Mouse (Mus musculus) hematopoietic stem cell, adult 5-6 weeks (primary cell): ENCODE measurements around the gene Gm45062. TPM values are rescaled to one million over a fixed set of nuclear protein-coding genes. Genes with fewer than 3 reads are reported as not detected.

Source experiments
- ATAC-seq, 2 experiments: fragments of 125-278 bp in 1 of 2; replicated peaks in 1 of 2; 2 replicates each; pipeline ENCODE4 v1.8.0; 2016 to 2017; ENCODE audit warnings: inconsistent platforms in 2 of 2, mild to moderate bottlenecking in 2 of 2, moderate number of reproducible peaks in 2 of 2, low read depth in 1 of 2, moderate TSS enrichment in 1 of 2; ENCODE audit not compliant: low FRiP score in 2 of 2, poor library complexity in 2 of 2, severe bottlenecking in 2 of 2, insufficient read depth in 1 of 2, low TSS enrichment in 1 of 2
- total RNA-seq: library from RNA; stranded (forward); fragments of 172-1452, 232-1000 nt; gene quantifications from 2 replicates; pipeline ENCODE4 v1.2.3, GENCODE M21; 2017

Gm45062 gene
- total RNA-seq, 1 experiment from 2014 or later: 4.7 TPM

DNA sequence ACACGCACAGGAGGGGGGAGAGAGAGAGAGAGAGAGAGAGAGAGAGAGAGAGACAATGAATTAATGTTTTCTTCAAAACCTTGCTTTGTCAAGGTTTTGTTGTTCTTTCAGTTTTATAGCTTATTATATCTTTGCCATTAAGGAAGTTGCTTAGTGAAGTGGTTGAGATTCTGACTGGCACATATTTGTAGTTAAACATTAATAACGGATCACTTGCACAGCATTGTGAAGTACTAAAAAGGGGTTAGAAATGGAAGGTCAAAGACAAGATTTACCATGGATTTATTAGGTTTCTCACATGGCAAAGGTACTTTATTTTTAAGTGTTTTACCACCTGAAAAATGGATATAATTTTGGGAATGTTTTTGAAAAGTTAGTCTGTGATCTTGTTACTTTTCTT is 301.4 kb downstream of the Gm45062 start:
- no peak for ATAC-seq

DNA sequence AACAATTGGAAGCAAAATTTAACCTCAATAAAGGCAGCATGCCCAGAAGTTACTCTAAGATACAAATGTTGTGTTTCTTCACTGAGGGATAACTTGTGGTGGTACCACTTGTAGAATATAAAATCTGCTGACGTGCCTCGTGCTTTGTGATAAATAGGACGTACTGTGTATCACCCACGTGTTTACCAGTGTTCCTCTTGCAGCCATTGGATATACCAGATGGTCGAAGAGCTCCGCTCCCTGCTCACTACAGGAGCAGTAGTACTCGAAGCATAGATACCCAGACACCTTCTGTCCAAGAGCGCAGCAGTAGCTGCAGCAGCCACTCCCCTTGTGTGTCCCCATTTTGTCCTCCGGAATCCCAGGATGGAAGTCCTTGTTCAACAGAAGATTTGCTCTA is 323.1 kb downstream of the Gm45062 start:
- no peak for ATAC-seq

DNA sequence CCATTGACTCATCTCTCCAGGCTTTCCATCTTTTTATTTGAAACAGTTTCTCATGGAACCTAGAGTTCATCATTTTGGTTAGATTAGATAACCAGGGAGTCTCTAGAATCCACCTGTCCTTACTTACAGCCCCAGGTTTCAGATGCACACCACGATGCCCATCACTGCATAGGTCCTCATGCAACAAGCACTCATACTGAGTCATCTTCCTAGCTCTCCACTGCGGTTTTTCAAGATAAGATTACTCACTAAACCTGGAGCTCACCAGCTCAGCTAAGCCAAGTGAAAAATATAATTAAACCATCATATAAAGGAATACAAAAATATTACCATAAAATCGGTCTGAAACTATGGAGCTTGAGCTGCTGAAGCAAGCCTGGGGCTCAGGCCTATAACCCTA is 324.6 kb downstream of the Gm45062 start:
- ATAC-seq: no peak

DNA sequence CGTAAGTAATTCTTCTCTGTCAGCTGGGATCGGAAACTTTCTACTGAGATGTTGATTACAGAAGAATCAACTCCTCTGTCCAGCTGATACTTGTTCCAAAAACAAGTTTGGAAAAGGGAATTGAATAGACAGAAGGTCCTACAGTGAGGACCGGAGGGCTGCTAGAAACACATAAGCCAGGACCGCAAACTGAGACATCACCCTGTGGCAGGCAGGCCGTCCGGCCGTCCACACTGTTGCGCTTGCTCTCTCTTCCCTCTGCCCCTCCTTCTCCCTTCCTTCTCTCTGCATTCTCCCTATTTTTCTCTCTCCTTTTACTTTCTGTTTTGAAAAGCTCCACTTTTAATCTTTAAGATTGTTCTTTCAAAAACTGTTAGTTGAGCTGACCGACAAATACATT is 332.4 kb downstream of the Gm45062 start:
- no peak for ATAC-seq

DNA sequence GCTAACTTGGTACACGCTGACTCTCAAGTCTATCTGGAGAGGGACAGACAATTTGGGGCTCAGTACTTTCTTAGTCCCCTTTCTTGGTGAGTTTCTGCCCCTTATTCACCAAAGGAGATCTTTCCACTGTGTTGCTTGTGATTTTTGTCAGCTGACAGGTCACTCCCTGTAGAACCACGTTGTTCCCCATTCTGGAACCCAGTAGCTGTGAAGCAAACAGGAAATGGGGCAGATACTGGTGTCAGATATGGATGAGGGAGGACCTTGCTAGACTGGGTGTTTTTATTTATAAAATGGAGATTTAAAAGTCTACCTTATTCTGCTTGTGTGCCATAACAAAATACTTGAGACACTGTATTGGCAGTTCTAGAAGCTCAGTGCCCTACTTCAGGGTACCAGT is 358.1 kb downstream of the Gm45062 start:
- ATAC-seq: no peak

DNA sequence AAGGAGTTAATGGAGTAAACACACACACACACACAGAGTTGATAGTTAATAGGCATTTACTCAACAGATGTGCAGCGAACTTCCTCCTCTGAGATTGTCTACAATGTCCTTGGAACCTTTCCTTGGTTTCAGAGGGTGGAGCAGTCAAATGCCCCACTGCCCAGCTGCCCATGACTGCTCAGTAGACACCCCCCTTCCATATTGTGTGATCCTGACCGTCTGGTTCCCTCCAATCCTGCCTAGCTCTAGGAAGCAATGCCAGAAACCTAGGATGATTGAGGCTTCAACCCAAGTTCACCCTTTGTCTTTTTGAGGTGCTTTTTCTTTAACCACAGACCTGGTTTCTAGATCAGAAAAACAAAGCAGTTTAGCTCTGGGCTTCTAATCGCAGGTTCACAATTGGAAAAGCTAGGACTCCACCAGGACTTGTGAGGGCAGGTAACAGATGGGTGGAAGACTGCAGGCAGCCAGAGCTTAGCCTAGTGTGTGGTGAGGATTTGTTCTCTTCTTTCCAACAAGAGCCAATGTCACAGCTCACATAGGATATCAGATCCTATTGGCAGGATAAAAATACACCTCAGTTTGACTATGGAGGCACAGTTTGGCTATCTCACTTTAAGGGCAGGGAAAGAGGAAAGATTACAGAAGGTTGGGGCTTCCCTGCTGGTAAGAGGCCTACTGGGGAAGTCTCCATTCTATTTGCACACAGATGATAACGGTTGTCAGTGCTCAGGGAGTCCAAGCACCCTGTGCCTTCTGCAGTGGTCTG is 360.5 kb downstream of the Gm45062 start:
- ATAC-seq: no peak

DNA sequence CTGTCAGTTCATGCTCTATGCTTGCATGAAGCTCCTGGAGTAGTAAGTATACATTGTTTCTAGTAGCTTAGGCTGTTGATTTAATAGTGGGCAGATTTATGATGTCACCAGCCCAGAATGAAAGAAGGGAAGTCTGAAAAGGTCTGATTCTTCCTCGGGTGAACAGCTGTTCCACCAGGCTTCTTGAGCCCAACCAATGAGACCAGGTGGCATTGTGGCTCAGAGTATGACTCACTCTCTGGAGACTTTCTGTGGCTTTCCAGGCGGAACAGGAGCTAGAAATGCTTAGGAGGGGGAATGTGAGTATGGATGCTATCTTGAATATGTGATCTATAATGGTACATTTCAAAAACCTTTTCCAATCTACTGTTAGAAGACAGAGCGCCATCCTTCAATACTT is 363.8 kb downstream of the Gm45062 start:
- no peak for ATAC-seq

DNA sequence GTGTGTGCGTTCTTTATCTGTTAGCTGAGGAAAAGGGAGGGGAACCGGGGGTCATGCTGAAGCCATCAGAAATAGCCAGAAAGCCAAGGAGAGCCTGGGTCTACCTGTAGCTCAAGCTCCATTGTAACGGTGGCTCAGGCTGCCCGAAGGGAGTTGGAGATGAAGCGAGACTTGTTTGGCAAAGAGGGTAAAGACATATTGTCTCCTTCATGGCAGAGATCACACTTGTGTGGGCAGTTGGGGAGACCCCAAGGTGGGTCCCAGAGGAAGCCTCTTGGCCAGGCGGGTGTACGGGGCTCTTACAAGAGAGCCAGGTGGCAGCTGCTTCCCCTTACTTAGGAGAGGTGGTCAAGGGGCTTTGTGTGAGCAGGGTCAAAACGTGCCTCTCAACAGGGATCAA is 369.0 kb downstream of the Gm45062 start:
- no peak for ATAC-seq

DNA sequence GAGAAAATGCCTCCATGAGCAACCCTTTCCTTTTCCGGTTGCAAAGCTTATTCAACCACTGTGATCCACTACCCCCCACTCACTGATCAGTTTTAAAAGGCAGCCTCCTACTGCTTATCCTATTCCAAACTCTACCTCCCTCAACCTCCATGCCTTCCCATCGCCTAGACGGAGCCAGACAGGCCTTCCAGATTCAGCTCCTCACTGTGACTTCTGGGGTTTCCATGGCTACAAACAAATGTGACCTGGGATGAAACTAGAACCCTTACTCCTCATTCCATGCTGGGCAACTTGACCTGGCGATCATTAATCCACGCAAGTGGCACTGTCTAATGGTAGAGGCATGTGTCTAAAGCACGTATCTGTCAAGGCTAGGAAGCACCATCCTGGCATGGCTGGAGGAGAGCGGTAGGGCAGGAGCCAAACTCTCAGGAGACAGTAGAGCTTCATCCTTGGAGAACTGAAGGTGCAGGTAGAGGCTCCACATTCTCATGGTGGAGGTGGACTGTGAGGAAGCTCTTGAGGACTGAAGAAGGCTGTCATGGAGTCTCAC is 369.5 kb downstream of the Gm45062 start:
- no peak for ATAC-seq

DNA sequence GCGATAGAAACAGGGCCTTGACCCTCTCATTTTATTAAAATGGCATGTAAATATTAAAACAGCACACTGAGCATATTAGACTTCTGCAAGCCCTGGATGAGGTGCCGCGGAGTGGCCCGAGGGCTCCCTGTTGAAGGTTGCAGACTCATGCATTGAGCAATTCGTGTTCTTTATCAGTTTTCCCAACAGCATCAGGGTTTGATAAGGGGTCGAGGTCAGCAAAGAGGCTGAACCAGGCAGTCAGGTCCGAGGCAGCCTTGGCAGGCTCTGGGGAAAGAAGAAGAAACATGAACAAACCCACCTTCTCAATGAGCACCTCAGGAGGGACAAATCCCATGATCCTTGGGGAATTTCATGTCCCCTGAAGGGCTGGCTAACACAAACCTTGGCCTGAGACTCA is 371.3 kb downstream of the Gm45062 start:
- ATAC-seq: no peak

DNA sequence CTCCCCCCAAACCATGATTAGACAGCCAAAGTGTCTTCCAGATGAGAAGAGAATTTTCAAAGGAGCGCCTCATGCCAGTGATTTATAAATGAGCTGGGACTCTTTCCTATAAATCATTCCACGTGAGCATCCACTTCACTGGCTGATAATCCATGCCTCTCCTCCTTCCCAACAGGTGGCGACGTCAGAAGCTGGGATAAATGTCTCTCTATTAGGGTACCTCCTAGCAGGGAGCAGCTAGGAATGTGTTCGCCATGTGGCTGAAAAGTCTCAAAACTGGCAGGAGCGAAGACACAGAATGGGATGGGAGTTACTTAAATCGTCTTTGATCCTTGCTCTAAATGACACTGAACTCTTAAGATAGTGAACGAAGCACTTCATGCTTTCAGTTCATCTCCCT is 372.1 kb downstream of the Gm45062 start:
- ATAC-seq: no peak

DNA sequence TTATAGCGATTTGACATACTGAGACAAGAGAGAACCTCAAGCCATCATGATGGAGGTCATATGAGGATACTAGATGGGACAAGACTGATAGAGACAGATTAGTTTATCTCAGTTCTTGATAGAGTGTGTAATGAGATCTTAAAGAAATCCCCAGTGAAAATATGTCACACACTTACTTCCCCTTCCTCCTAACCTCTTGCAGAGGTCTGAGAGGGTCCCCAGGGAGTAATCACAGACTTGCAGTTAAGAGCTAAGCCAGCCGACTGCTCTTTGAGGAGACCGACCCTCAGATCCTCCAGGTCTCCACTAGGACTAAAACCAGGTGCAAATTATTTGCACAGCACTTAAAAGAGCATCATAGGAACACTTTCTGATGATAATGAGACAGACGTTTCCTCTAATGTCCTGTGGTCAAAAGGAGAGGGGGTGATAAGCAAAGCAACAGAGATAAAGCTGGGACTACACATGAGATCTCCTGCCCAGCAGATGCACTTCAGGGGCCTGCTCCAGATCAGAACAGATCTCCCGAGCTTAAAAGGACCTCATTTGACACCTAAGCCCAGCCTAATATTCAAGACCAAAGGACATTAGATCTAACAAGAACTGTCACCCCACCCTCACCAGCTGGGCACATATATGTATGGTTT is 372.9 kb downstream of the Gm45062 start:
- no peak for ATAC-seq

DNA sequence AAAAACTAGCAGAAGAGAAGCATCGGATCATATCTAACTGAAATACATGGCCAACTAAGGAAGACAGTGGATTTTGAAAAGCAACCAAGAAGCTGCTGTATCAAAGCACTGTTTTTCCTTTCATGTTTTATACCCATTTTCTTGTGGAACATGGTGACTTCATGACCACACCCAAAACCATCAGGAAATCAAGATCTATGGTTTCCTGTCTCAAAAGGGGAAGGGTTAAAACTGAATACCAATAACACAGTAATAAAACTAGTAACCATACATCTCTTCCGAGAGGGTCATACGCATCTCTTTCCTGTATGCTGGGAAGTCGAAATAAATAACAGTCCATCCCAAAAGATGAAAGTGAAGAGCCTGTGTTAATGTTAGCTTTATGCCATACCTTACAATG is 373.5 kb downstream of the Gm45062 start:
- ATAC-seq: no peak

DNA sequence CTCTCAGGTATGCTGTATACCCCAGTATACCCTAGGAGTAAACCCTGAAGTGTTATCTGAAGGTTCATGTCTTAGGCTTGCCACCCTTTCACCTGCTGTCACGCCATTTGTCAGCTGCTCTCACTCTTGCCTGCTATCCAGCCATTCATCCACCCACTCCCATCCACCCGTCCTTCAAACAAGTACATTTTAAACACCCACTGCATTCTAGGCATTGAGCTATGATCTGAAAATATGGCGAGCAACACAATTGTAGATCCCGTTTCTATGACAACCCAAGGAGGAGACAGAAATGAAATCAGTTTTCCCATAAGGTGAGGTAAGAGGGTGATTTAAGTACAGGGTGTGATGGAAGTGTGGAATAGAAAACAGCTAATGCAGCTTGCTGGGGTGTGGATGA is 378.9 kb downstream of the Gm45062 start:
- no peak for ATAC-seq

DNA sequence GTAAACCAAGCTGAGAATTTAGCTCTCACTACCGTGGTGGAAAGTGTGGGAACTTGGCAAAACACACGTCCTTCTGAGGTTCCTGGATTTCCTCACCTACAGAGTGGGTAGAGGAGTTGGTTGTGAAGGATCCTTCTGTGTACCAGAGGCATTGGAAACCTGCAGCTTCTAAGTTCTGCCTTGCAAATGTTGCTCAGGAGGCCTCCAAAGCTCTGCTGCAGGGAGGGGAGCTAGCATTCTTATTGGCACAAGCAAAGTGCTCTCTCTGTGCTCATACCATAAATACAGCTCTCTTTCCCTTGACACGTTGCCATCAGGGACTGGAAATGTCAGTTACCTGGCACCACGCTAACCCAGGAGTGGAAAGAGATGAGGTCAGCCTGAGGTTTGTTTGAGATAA is 379.6 kb downstream of the Gm45062 start:
- ATAC-seq: no peak

DNA sequence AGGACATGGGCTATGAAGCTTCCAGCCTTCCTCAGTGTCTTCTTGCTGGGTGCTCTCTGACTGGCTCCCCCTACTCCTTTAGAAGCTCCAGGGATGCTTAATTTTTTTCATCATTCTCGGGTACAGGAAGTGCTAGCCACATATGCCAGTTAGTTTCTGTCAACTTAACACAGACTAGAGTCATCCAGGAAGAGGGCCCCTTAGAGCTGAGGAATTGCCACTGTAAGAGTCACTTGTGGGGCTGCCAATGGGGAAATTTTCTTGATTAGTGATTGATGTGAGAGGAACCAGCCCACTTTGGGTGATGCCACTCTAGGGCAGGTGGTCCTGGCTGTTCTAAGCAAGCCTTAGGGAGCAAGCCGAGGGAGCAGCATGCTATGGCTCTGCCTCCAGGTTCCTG is 380.3 kb downstream of the Gm45062 start:
- no peak for ATAC-seq

DNA sequence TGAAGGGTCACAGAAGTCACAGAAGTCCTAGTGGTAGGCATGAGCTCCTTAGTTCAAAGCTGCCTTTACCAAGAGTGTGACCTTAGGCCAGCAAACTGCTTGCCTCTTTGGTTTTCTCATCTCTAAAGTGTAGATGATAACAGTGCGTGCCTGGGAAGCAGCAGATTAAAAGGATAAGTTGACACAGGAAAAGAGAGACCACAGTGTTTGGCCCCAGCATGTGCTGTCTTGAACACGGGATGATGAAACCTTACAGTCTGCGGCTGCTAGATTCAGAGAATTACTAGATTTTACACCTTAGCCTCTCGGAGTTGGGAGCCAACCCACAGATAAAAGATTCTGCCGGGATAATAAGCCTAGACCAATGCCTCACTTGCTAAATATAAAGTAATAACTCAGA is 381.6 kb downstream of the Gm45062 start:
- no peak for ATAC-seq

DNA sequence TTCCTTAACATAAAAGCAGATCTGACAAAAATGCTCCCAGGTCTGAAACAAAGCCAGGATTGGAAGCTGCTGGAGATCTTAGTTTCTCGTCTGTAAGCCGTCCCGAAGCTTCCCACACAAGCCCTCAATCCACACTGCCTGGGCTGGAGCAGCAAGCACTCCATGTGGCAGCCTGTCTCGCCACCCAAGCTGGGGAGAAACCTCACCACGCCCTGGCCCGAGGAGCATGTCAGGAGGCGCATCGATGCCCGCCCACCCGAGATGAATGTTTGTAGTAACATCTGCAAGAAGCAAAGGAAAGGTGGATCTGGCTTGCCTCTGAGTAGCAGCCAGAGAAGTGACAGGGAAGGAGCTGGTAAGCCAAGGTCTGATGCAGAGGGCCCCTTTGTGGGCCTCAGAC is 385.5 kb downstream of the Gm45062 start:
- ATAC-seq: no peak

DNA sequence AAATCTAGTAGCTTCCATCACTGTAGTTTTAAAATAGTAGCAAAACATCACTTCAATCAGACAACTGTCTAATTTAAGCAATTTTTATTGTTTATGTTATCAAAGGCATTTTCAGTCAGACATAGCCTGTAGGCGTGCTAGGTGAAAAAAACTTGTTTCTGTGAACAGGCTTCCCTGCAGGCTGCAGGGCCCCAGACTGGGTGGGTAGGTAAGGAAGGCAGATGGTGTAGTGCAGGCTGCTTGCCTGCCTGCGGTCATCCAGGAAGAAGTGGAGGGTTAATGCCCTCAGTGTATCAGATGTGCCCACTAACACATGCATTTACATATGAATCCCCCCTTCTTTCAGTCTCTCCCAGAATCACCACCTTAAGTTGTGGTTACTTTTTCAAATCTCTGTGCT is 386.5 kb downstream of the Gm45062 start:
- ATAC-seq: no peak
